Mouse (Mus musculus) heart, adult 2 months (tissue): ENCODE data around the gene Loxl4. TPM values are rescaled to one million over a fixed set of nuclear protein-coding genes. Genes with fewer than 3 reads are reported as not detected.

ENCODE experiments used
- DNase-seq, 2 experiments: peaks; one replicate each; pipeline ENCODE4 v3.0.0; 2021
- H3K27ac ChIP-seq: fragments of 200-600 bp; 2 replicates; pipeline ENCODE4 v1.8.1; 2022
- H3K27me3 ChIP-seq: fragments of 200-500 bp; 2 replicates; pipeline ENCODE4 v1.6.1; 2012; ENCODE audit warnings: mild to moderate bottlenecking, low read length, inconsistent platforms, mixed read lengths; ENCODE audit not compliant: control insufficient read depth, insufficient read depth
- H3K36me3 ChIP-seq: fragments of 200-500 bp; 2 replicates; pipeline ENCODE4 v1.6.1; 2012; ENCODE audit warnings: low read length, inconsistent platforms; ENCODE audit not compliant: control insufficient read depth, insufficient read depth
- H3K4me1 ChIP-seq: fragments of 200-500 bp; 2 replicates; pipeline ENCODE4 v1.6.1; 2011; ENCODE audit warnings: low read length; ENCODE audit not compliant: control insufficient read depth, insufficient read depth
- H3K4me3 ChIP-seq: fragments of 200-600 bp; 2 replicates; pipeline ENCODE4 v1.8.1; 2022
- H3K79me2 ChIP-seq: fragments of 200-500 bp; replicated peaks from 2 replicates; pipeline ENCODE4 v1.6.1; 2012; ENCODE audit warnings: mild to moderate bottlenecking, inconsistent platforms, low read length, moderate library complexity, mixed read lengths; ENCODE audit not compliant: control insufficient read depth, insufficient read depth
- H3K9ac ChIP-seq: fragments of 200-500 bp; 2 replicates; pipeline ENCODE4 v1.6.1; 2012; ENCODE audit warnings: low read depth, mild to moderate bottlenecking, control low read depth, inconsistent platforms, low read length, mixed read lengths
- CTCF ChIP-seq: fragments of 200-600 bp; IDR thresholded peaks from 2 replicates; pipeline ENCODE4 v1.8.1; 2022; ENCODE audit warnings: antibody characterized with exemption, mild to moderate bottlenecking, moderate library complexity
- EP300 ChIP-seq: fragments of 200-500 bp; IDR thresholded peaks from 2 replicates; pipeline ENCODE4 v1.6.1; 2011; ENCODE audit warnings: low read depth, low read length, control low read depth; ENCODE audit not compliant: insufficient read depth
- POLR2A ChIP-seq: fragments of 200-500 bp; IDR thresholded peaks from 2 replicates; pipeline ENCODE4 v1.6.1; 2011; ENCODE audit warnings: mild to moderate bottlenecking, low read depth, low read length, control low read depth; ENCODE audit not compliant: insufficient read depth
- WGBS: fragments of 180-500 bp; shearing (Covaris S2); methylation state at CpG from one replicate; pipeline ENCODE4 v1.1.7; 2018; 5-methylcytosine and 5-hydroxymethylcytosine counted together
- intact Hi-C: fragments of 180-260 bp; cut with DNase I; formaldehyde crosslinking; loops from one replicate; pipeline ENCODE4 v1.15.1; 2025
- polyA plus RNA-seq: library from polyadenylated mRNA; depleted of rRNA; stranded (reverse); fragments of >200 nt; gene quantifications from 2 replicates; pipeline ENCODE4 v1.2.3, GENCODE M21; 2012
- total RNA-seq, 2 experiments: library from RNA; stranded (reverse); gene quantifications; 2 replicates each; pipeline ENCODE4 v1.2.3; 2021

Loxl4 gene
- total and polyA plus RNA-seq, 3 experiments = 0.76 to 0.91 (median 0.77) TPM

DNA sequence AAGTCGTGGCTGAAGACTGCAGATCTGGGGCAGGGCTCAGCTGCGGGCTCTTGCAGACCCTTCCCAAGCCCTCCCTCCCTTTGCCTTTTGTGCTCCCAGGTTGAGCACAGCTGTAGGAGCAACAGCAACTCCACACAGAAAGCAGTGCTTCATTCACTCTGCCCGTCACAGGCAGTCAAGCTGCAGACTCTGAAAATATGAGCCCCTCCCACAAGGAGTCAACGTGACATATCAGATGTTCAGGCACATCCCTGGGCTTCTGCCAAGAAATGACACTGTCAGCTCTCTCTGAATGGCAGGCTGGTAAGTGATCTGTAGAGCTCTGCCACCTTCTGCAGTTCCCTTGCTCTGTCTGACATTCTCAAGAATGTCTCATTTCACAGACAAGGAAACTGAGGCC lies 45.2 kb upstream of the Loxl4 start:
- H3K79me2 ChIP-seq = no peaks in the 10 kb centered on the region
- H3K9ac ChIP-seq = no peak overlapping the region
- no peaks in the 10 kb centered on the region for H3K27me3 ChIP-seq
- 60% methylated on average over 4 of the region's 4 CpGs for WGBS
- peak in 1 of 2 experiments; percentile 17 for DNase-seq
- no peak for TF ChIP-seq CTCF
- no peak for TF ChIP-seq EP300
- no peak for TF ChIP-seq POLR2A
- intact Hi-C loops = loop anchor here (2.0 to 5.0 kb wide), 4 partner anchors 17 to 230 kb away; no protein-coding TSS in a partner anchor
- no peaks in the 10 kb centered on the region for H3K36me3 ChIP-seq
- peaks cover 9% of the 10 kb centered on the region for H3K4me1 ChIP-seq
- no peak overlapping the region for H3K4me3 ChIP-seq
- H3K27ac ChIP-seq = no peak overlapping the region

DNA sequence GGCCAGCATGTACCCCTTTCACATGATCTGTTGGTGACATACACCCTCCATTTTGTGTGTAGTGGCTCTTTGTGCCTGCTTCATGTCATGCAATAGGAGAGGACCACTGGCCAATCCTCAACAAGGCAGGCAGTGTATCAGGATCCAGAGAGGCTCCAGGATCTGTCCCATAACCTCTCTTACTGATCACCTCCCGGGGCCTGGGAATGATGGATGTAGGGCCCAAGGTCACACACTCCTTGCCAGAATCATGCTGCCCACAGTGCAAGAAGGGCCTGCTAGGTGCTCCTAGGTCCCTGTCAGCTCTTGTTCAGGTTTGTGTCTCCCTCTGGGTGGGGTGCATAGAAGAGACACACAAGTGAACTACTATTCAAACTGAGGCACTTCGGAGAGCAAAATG lies 44.7 kb upstream of the Loxl4 start:
- H3K36me3 ChIP-seq = no peaks in the 10 kb centered on the region
- 80% methylated on average over 2 of the region's 2 CpGs for WGBS

DNA sequence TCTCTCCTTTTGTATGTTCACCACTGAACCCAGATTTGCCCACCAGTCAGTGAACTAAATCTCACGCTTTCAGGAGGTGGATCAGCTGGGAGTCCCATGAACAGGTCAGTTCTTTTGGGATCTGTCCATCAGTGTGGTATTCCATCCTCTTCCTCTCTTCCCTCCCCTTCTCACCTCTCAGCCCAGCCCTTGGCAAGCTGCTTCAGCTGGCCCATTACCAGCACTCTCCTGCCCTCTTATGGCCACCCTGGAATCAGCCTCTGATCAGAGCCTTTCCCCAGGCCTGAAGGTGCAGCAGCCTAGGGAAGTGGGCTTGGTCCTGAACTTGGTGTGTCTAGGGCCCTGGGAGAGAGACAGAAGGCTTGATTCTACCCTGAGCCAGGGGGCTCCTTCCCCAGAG lies 42.4 kb upstream of the Loxl4 start:
- H3K36me3 ChIP-seq = no peaks in the 10 kb centered on the region
- peak; percentile 89 for TF ChIP-seq CTCF
- TF ChIP-seq EP300 = peak; percentile 65; the same call in 1 of the 2 replicates
- no peak for TF ChIP-seq POLR2A
- no peaks in the 10 kb centered on the region for H3K27me3 ChIP-seq
- peak; percentile 68 to 81 for DNase-seq
- no peak overlapping the region for H3K4me3 ChIP-seq
- no peaks in the 10 kb centered on the region for H3K79me2 ChIP-seq
- WGBS = 35% methylated on average over 1 of the region's 1 CpGs
- H3K27ac ChIP-seq = no peak overlapping the region
- intact Hi-C loops = loop anchor here (1.0 to 5.0 kb wide), 5 partner anchors 66 to 339 kb away; no protein-coding TSS in a partner anchor
- H3K4me1 ChIP-seq = peaks cover 1% of the 10 kb centered on the region
- H3K9ac ChIP-seq = no peak overlapping the region

More for the DNA sequence above, 44.7 kb upstream of the Loxl4 start:
- peak in 1 of 2 experiments; percentile 14 for DNase-seq
- Histone ChIP-seq H3K9ac (no peak overlapping the region), H3K27ac (no peak overlapping the region), H3K27me3 (no peaks in the 10 kb centered on the region), H3K79me2 (no peaks in the 10 kb centered on the region), H3K4me3 (no peak overlapping the region), H3K4me1 (peaks cover 9% of the 10 kb centered on the region)
- TF ChIP-seq POLR2A (no peak), EP300 (no peak), CTCF (no peak)
- intact Hi-C loops = loop anchor here (2.0 to 5.0 kb wide), 4 partner anchors 17 to 230 kb away; no protein-coding TSS in a partner anchor

DNA sequence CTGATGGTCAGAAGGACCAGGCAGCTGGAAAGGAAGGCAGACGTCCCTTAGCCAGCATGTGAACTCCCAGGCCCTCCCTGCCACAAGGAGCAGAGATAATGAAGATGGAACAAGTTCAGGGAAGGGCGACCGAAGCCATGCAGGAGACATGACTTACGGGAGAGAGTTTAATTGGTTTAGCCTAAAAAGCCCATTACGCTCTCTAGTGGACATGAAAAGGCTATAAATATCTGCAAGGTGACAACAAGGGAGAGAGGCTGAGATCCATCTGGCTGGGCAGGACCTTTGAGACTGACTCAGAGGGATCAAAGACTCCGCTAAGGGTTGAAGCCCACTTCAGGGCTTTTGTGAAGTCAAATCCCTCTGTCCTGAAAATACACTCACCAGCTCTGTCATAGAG lies 40.5 kb upstream of the Loxl4 start:
- Histone ChIP-seq H3K27ac (no peak overlapping the region), H3K36me3 (no peaks in the 10 kb centered on the region), H3K4me1 (peaks cover 1% of the 10 kb centered on the region), H3K4me3 (no peak overlapping the region), H3K9ac (no peak overlapping the region), H3K27me3 (no peaks in the 10 kb centered on the region), H3K79me2 (no peaks in the 10 kb centered on the region)
- DNase-seq = peak in 1 of 2 experiments; percentile 16
- TF ChIP-seq POLR2A (no peak), CTCF (peak; percentile 48), EP300 (no peak)
- intact Hi-C loops = no loop called here
- 30% methylated on average over 6 of the region's 6 CpGs for WGBS

DNA sequence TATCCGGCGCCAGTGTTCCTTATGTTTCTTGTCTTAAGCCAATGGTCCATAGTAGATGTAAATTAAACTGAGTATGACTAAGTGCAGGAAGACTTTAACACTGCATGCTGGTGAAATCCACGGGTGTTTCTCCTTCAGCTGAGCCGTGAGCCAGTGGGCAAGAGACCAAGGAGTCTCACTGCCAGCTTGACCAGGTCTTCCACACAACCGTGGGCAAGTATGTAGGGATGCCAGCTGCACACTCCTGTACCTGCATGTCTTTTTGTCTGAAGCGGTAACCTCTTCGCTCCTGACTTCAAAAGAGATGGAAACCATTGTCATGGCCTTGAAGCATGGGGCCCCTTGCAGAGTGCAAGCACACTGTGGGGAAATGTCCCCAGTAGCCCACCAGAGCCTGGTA lies 39.8 kb upstream of the Loxl4 start:
- intact Hi-C loops = no loop called here
- Histone ChIP-seq H3K27ac (no peak overlapping the region), H3K4me3 (no peak overlapping the region), H3K36me3 (no peaks in the 10 kb centered on the region), H3K27me3 (no peaks in the 10 kb centered on the region), H3K9ac (no peak overlapping the region), H3K4me1 (peaks cover 1% of the 10 kb centered on the region), H3K79me2 (no peaks in the 10 kb centered on the region)
- peak in 1 of 2 experiments; percentile 5 for DNase-seq
- TF ChIP-seq EP300 (no peak), CTCF (no peak), POLR2A (no peak)
- 74% methylated on average over 7 of the region's 7 CpGs for WGBS

DNA sequence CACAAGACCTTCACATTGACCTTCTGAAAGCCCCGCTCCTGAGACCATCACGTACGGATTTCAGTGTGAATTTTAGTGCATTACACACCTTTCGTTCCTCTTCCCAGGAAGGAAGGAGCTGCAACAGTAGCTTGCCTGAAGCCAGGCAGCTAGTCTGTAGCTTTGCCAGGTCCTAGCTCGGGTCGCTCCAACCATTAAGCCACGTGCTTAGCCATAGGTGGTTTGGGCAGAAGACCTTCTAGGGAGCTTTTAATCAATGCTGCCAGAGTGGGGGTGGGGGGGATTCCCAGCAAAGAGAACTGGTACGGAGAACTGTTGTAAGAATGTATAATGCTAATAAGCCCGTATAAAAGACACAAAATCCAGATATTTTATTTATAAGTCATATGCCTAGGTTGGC lies 27.6 kb upstream of the Loxl4 start:
- intact Hi-C loops = loop anchor here (2.0 kb wide), 1 partner anchor 17 kb away; no protein-coding TSS in a partner anchor
- H3K9ac ChIP-seq = no peak overlapping the region
- peak in 1 of 2 experiments; percentile 14 for DNase-seq
- TF ChIP-seq POLR2A = no peak
- TF ChIP-seq EP300 = no peak
- no peak for TF ChIP-seq CTCF
- peaks cover 3% of the 10 kb centered on the region for H3K4me1 ChIP-seq
- H3K4me3 ChIP-seq = no peak overlapping the region
- 75% methylated on average over 9 of the region's 9 CpGs for WGBS
- no peaks in the 10 kb centered on the region for H3K36me3 ChIP-seq
- H3K27ac ChIP-seq = no peak overlapping the region
- H3K79me2 ChIP-seq = no peaks in the 10 kb centered on the region
- H3K27me3 ChIP-seq = no peaks in the 10 kb centered on the region
